Mouse (Mus musculus) cerebellum, adult 2 months (tissue): ENCODE measurements around the gene Sec14l1. TPM values are rescaled to one million over a fixed set of nuclear protein-coding genes. Genes with fewer than 3 reads are reported as not detected.

Experiments
- DNase-seq, 2 experiments: peaks; one replicate each; pipeline ENCODE4 v3.0.0; 2021
- H3K27ac ChIP-seq: fragments of 200-500 bp; 2 replicates; pipeline ENCODE4 v1.5.1; 2012; ENCODE audit warnings: low read length, control low read depth, inconsistent platforms; ENCODE audit not compliant: insufficient read depth
- H3K27me3 ChIP-seq: fragments of 200-500 bp; 2 replicates; pipeline ENCODE4 v1.6.1; 2012; ENCODE audit warnings: inconsistent platforms, mild to moderate bottlenecking, low read length, moderate library complexity; ENCODE audit not compliant: control insufficient read depth, insufficient read depth
- H3K4me1 ChIP-seq: fragments of 200-500 bp; 2 replicates; pipeline ENCODE4 v1.6.1; 2011; ENCODE audit warnings: low read length; ENCODE audit not compliant: control insufficient read depth, insufficient read depth
- H3K4me3 ChIP-seq: fragments of 200-500 bp; replicated peaks from 2 replicates; pipeline ENCODE3; 2011; ENCODE audit warnings: mild to moderate bottlenecking, low read depth, low read length, control low read depth; ENCODE audit not compliant: insufficient read depth
- CTCF ChIP-seq: fragments of 200-500 bp; IDR thresholded peaks from 2 replicates; pipeline ENCODE4 v1.5.1; 2011; ENCODE audit warnings: low read depth, mild to moderate bottlenecking, control low read depth, low read length, moderate library complexity, borderline replicate concordance; ENCODE audit not compliant: insufficient read depth
- POLR2A ChIP-seq: fragments of 200-500 bp; IDR thresholded peaks from 2 replicates; pipeline ENCODE4 v1.6.1; 2011; ENCODE audit warnings: low read length, control low read depth, borderline replicate concordance; ENCODE audit not compliant: insufficient read depth
- WGBS: fragments of 180-500 bp; shearing (Covaris S2); methylation state at CpG from one replicate; pipeline ENCODE4 v1.1.7; 2018; 5-methylcytosine and 5-hydroxymethylcytosine counted together
- polyA plus RNA-seq: library from polyadenylated mRNA; depleted of rRNA; stranded (reverse); fragments of >200 nt; gene quantifications from 2 replicates; pipeline ENCODE4 v1.2.3, GENCODE M21; 2012

Gene Sec14l1
- polyA plus RNA-seq, 1 experiment = 124 TPM

DNA sequence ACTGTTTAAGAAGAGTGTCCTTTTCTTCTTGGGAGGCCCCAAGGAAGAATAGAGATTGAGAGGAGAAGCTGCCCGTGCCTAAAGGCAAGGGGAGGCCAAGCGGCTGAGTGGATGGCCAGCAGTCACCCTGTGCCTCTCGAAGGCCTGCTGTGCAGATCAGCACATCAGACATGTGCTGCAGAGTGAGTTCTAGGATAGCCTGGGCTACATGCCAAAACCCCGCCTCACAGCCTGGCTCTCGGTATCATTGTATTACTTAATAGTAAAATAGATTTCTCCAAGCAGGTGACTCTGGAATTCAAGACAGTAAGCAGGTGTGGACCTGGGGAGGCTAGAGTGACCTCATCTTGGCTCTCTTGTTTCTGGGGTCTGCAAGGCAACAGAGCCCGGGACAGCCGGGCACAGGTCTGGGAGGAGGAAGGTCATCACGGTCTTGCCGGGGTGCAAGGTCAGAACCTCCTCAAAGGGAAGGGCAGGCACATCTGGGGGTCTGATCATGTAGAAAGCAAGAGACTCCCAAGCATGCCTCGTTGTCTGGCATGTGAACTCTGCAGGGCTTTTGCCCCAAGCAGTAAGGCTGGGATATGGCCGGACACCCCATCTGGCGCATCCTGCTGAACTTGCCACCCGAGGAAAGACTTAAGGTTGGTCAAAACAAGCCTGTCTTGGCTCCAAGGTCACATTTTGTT, 44.4 kb downstream of the Sec14l1 start:
- Histone ChIP-seq H3K27me3 (no peaks in the 10 kb centered on the region), H3K27ac (no peak overlapping the region), H3K4me1 (peaks cover 65% of the 10 kb centered on the region), H3K4me3 (no peak overlapping the region)
- WGBS = 32% methylated on average over 13 of the region's 13 CpGs
- DNase-seq = peak; percentile 67 to 77
- no peak for TF ChIP-seq POLR2A
- no peak for TF ChIP-seq CTCF

GRCm38 (mm10) chr11:117159946-117160307, 45.0 kb downstream of the Sec14l1 start:
- Histone ChIP-seq H3K4me1 (peaks cover 59% of the 10 kb centered on the region), H3K4me3 (no peak overlapping the region), H3K27ac (no peak overlapping the region), H3K27me3 (no peaks in the 10 kb centered on the region)
- no peak for TF ChIP-seq CTCF
- no peak for TF ChIP-seq POLR2A
- no peak for DNase-seq
- WGBS = 30% methylated on average over 5 of the region's 5 CpGs

DNA sequence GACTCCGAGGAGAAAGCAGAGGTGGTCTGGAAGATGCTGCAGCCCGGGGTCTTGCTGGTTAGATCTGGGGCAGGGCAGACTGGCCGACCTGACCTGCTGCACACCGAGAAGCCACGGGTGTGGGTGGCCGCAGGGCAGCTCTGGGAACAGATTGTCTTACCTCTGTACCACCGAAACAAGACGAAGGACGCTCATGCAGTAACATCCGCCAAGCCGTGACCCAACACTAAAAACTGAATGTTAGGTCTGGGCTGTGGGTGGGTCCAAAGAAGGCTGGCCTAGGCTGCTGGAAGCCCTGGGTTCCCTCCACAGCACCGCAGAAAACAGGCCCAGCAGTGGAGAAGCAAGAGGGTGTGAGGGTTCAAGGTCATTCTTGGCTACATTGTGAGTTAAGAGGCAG, 45.8 kb downstream of the Sec14l1 start:
- WGBS = 91% methylated on average over 12 of the region's 12 CpGs
- no peaks in the 10 kb centered on the region for H3K27me3 ChIP-seq

DNA sequence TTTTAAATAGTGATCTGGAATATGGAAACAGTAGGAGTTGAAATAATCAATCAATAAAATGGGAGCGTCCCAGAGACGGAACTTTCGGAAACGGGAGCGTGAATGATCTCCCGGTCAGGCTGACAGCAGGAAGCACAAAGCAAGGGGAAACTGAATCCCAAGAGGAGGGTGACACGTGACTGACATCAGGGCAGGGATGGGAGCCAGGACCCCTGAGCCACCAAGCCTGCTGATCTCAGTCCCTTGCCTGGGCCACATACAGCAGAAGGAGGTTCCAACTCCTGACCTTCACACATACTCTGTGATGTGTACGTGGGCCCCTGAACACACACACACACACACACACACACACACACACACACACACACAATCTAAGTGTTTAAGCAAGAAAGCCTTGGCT, 46.6 kb downstream of the Sec14l1 start:
- Histone ChIP-seq H3K27me3 (no peaks in the 10 kb centered on the region), H3K4me1 (peaks cover 49% of the 10 kb centered on the region), H3K4me3 (no peak overlapping the region), H3K27ac (no peak overlapping the region)
- no peak for DNase-seq
- TF ChIP-seq CTCF (no peak), POLR2A (no peak)
- 69% methylated on average over 8 of the region's 8 CpGs for WGBS

More for the DNA sequence above, 45.8 kb downstream of the Sec14l1 start:
- no peak for DNase-seq
- no peak for TF ChIP-seq POLR2A
- TF ChIP-seq CTCF = no peak
- H3K4me1 ChIP-seq = peaks cover 55% of the 10 kb centered on the region
- no peak overlapping the region for H3K27ac ChIP-seq
- H3K4me3 ChIP-seq = no peak overlapping the region

DNA sequence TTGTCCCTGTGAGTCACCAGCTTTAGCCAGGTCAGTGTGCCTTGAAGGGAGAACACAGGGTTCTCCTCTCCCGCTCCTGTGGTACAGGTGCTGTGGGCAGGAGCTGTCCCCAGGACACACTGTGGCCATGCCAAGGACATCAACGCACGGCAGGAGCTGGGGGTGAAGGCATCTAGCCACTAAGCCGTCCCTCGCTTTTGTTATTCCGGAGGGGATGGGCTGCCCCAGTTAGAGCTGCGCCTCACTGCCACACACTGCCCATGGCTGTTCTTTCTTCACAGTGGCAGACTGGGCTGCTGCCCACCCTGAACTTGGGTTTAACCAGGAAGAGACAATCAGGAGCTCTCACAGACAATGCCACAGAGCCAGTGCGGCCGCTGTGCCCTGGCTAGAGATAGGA, 48.1 kb downstream of the Sec14l1 start:
- H3K4me1 ChIP-seq = peaks cover 39% of the 10 kb centered on the region
- peak overlapping the region; percentile 27 for H3K27ac ChIP-seq
- TF ChIP-seq POLR2A = 0 out of 2 replicates have a peak, but pooled peaks have one; percentile 30
- TF ChIP-seq CTCF = no peak
- no peak overlapping the region for H3K4me3 ChIP-seq
- peak; percentile 59 to 62 for DNase-seq
- WGBS = 8% methylated on average over 9 of the region's 9 CpGs
- no peaks in the 10 kb centered on the region for H3K27me3 ChIP-seq

DNA sequence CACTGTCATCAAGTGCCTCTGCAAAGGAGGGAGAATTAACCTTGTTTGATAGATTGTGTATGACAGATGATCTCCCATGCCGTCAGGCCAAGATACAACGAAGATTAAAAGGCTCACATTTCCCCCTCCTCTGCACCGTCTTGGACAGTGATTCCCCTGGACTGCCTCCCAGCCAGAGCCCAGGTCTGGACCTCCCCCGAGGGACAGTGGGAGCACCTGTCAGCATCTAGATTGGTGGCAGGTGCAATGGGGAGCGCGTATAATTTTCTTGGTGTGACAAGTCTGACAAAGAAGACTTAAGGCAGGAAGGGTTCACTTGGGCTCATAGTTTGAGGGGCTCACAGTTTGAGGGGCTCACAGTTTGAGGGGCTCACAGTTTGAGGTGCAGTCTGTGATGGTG, 48.8 kb downstream of the Sec14l1 start:
- TF ChIP-seq CTCF (no peak), POLR2A (no peak)
- no peak overlapping the region for H3K4me3 ChIP-seq

DNA sequence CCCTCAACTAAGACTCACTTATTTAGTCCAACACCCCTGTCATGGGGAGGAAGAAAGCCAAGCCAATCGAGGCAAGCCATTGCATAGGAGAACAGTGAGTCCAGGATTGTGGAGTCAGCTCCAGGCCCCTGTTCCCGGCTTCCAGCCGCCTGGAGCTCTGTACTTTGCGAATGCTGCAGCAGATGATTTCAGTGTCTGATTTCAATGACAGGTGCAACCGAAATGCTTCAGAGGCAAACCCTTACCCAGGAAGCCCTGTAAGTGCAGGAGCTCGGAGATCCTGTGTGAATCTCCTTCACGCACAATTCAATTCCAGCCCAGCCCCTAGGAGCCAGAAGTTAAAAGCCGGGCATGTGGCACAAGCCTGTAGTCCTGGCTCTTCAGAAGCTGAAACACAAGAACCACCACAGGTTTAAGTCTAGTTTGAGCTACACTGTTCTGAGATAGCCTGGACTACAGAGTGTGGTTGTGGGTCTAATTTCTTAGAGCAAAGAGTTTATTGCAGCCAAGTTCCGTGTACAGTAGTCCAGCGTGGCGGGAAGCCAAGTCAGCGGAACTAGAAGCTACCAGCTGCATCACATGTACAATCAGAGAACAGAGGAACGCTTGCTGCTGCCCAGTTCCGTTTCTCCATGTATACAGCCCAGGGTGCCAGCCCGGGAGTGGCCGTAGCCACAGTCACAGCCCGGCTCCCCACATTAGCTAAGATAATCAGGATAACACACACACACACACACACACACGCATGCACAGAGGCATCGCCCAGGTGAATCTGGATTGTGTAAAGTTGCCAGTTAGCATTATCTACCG, 53.5 kb downstream of the Sec14l1 start:
- peaks cover 4% of the 10 kb centered on the region; the same call in 1 of the 2 replicates for H3K4me1 ChIP-seq
- TF ChIP-seq CTCF = no peak
- TF ChIP-seq POLR2A = no peak
- no peaks in the 10 kb centered on the region for H3K27me3 ChIP-seq
- WGBS = 37% methylated on average over 20 of the region's 20 CpGs
- H3K4me3 ChIP-seq = peak overlapping the region; percentile 63
- peak overlapping the region; percentile 80 for H3K27ac ChIP-seq
- peak; percentile 51 to 53 for DNase-seq

More for the DNA sequence above, 48.8 kb downstream of the Sec14l1 start:
- DNase-seq = no peak
- Histone ChIP-seq H3K4me1 (peaks cover 33% of the 10 kb centered on the region), H3K27me3 (no peaks in the 10 kb centered on the region), H3K27ac (no peak overlapping the region)
- 59% methylated on average over 6 of the region's 6 CpGs for WGBS
